Mouse (Mus musculus): ENCODE data around the gene Ubc. TPM values are rescaled to one million over a fixed set of nuclear protein-coding genes. Genes with fewer than 3 reads are reported as not detected.
"Not testable (repeated sequence)": the region's sequence is repeated elsewhere in the genome, so short reads cannot be mapped to it uniquely, and the experiment has no call there.

Ubc gene
- polyA plus RNA-seq, 1 experiment from 2014 or later = 1,074 TPM

GRCm38 (mm10) chr5:125388358-125389092, 1.5 kb downstream of the Ubc start:
- Histone ChIP-seq H3K27me3 (ENCODE audit: control insufficient read depth, insufficient read depth, low read length) (no peaks in the 10 kb centered on the region), H3K9me3 (ENCODE audit: control insufficient read depth, low read length) (no peaks in the 10 kb centered on the region), H3K4me1 (replicated peaks; ENCODE audit: control insufficient read depth, insufficient read depth, low read length) (peaks cover 11% of the 10 kb centered on the region), H3K4me3 (ENCODE audit: low read depth, low read length) (peak overlapping the region; percentile 100), H3K27ac (ENCODE audit: low read depth, low read length) (no peak overlapping the region), H3K4me2 (replicated peaks; ENCODE audit: low read depth, low read length) (peak overlapping the region; percentile 91), H3K36me3 (ENCODE audit: control insufficient read depth, insufficient read depth, low read length) (no peaks in the 10 kb centered on the region), H3K9ac (ENCODE audit: low read depth, low read length) (peak overlapping the region; percentile 98)
- 26% methylated on average over 13 of the region's 13 CpGs for WGBS
- ATAC-seq (ENCODE audit: low FRiP score) = no peak
- DNase-seq (ENCODE audit: low spot score) = no peak

GRCm38 (mm10) chr5:125387295-125387694, 2.7 kb downstream of the Ubc start:
- WGBS = 91% methylated on average over 4 of the region's 6 CpGs

DNA sequence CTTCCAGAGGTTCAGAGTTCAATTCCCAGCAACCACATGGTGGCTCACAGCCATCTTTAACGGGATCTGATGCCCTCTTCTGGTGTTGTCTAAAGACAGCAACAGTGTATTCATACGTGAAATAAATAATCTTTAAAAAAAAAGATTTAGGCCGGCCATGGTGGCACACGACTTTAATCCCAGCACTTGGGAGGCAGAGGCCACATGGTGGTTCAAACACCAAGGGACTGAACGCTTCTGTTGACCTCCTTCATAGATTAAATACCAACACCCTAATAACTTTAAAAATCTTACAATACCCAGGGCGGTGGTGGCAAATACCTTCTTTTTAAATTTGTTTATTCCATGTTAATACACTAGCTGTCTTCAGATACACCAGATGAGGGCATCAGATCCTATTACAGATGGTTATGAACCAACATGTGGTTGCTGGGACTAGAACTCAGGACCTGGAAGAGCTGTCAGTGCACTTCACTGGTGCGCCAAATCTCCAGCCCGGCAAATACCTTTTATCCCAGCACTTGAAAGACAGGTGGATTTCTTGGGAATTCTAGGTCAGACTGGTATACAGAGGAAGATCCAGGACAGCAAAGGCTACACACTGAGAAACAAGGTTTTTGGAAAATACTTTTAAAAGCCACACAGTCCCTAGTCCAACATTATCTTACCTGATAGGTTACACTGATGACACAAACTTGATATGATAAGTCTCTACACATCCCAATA, 4.6 kb downstream of the Ubc start:
- Histone ChIP-seq H3K27ac (ENCODE audit: low read depth, low read length) (no peak overlapping the region), H3K4me2 (replicated peaks; ENCODE audit: low read depth, low read length) (no peak overlapping the region), H3K4me3 (ENCODE audit: low read depth, low read length) (no peak overlapping the region), H3K36me3 (ENCODE audit: control insufficient read depth, insufficient read depth, low read length) (no peaks in the 10 kb centered on the region), H3K27me3 (ENCODE audit: control insufficient read depth, insufficient read depth, low read length) (no peaks in the 10 kb centered on the region), H3K9me3 (ENCODE audit: control insufficient read depth, low read length) (no peaks in the 10 kb centered on the region), H3K4me1 (replicated peaks; ENCODE audit: control insufficient read depth, insufficient read depth, low read length) (peaks cover 2% of the 10 kb centered on the region; the same call in 1 of the 2 replicates), H3K9ac (ENCODE audit: low read depth, low read length) (no peak overlapping the region)
- DNase-seq (ENCODE audit: low spot score) (no peak), ATAC-seq (ENCODE audit: low FRiP score) (no peak)
- WGBS = 86% methylated on average over 8 of the region's 8 CpGs

More at GRCm38 (mm10) chr5:125387295-125387694, 2.7 kb downstream of the Ubc start:
- not testable (repeated sequence) for H3K36me3 ChIP-seq (ENCODE audit: control insufficient read depth, insufficient read depth, low read length); H3K9ac ChIP-seq (ENCODE audit: low read depth, low read length); H3K27ac ChIP-seq (ENCODE audit: low read depth, low read length); H3K4me1 ChIP-seq (replicated peaks; ENCODE audit: control insufficient read depth, insufficient read depth, low read length); ATAC-seq (ENCODE audit: low FRiP score); H3K27me3 ChIP-seq (ENCODE audit: control insufficient read depth, insufficient read depth, low read length); DNase-seq (ENCODE audit: low spot score); H3K9me3 ChIP-seq (ENCODE audit: control insufficient read depth, low read length); H3K4me3 ChIP-seq (ENCODE audit: low read depth, low read length); H3K4me2 ChIP-seq (replicated peaks; ENCODE audit: low read depth, low read length)

DNA sequence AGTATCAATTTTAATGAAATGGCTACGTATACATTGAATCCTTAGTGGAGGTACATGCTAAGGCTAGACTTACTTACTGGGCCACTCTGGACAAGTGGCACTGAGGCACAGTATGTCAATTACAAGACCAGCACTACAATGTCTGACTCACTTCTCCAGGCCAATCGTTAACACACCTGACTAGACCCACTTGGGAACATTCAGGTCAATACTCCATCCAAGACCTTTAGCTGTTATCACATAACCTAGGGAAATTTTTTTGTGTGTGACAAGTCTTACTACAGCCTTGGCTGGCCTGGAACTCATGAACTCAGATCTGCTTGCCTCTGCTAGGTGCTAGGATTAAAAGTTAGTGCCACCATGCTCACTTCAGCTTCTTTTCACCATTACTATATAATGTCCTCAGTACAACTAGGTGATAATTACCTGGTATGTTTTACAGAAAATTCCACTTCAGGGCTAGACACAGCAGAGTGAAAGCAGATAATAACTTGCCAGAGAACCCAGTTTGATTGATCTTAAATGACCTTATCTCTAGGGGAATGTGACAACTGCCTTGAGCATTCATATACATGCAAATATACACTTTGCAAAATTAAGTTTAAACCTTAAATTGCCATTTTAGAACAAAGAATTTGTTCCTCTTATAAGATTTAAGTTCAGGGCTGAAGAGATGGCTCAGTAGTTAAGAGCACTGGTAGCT, 5.3 kb downstream of the Ubc start:
- no peaks in the 10 kb centered on the region for H3K36me3 ChIP-seq (ENCODE audit: control insufficient read depth, insufficient read depth, low read length)
- no peaks in the 10 kb centered on the region for H3K27me3 ChIP-seq (ENCODE audit: control insufficient read depth, insufficient read depth, low read length)
- no peak overlapping the region for H3K4me2 ChIP-seq (replicated peaks; ENCODE audit: low read depth, low read length)
- DNase-seq (ENCODE audit: low spot score) (no peak), ATAC-seq (ENCODE audit: low FRiP score) (no peak)
- WGBS = 85% methylated on average over 2 of the region's 2 CpGs
- no peak overlapping the region for H3K4me3 ChIP-seq (ENCODE audit: low read depth, low read length)
- H3K4me1 ChIP-seq (replicated peaks; ENCODE audit: control insufficient read depth, insufficient read depth, low read length) = peaks cover 2% of the 10 kb centered on the region; the same call in 1 of the 2 replicates
- H3K27ac ChIP-seq (ENCODE audit: low read depth, low read length) = no peak overlapping the region
- H3K9ac ChIP-seq (ENCODE audit: low read depth, low read length) = no peak overlapping the region
- H3K9me3 ChIP-seq (ENCODE audit: control insufficient read depth, low read length) = no peaks in the 10 kb centered on the region

DNA sequence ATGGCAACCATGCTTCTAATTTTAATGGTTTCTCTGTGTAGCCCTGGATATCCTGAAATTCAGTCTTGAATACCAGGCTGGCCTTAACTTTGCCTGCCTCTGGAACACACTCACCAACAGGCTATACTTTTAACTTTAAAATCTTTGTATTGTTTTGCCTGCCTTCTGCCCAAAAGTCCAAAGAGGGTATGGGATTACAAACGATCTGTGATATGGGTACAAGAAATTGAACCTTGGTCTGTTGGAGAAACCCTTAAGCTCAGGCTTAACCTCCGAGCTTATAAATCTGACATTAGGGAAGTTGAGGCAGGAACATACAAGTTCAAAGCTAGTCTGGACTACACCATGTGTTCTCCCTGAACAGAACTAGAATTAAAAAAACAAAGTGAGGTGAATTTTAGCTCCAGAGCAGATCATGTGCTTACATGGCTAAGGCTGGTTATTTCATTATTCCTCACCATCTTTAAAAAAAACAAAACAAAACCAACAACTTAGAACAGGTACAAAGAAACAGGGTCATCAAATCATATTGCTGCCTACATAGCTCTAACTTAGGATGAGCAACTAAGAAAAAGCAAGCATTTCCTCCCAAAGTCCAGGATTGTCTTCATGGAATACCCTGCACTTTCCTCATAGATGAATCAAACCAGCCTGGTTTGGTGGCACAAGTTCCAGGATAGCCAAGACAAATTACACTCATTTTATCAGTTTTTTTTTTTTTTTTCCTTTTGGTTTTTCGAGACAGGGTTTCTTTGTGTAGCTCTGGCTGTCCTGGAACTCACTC, 6.2 kb downstream of the Ubc start:
- no peak overlapping the region for H3K27ac ChIP-seq (ENCODE audit: low read depth, low read length)
- H3K9me3 ChIP-seq (ENCODE audit: control insufficient read depth, low read length) = no peaks in the 10 kb centered on the region
- WGBS = 86% methylated on average over 3 of the region's 3 CpGs
- no peaks in the 10 kb centered on the region for H3K27me3 ChIP-seq (ENCODE audit: control insufficient read depth, insufficient read depth, low read length)
- no peak overlapping the region for H3K9ac ChIP-seq (ENCODE audit: low read depth, low read length)
- no peak overlapping the region for H3K4me3 ChIP-seq (ENCODE audit: low read depth, low read length)
- no peak overlapping the region for H3K4me2 ChIP-seq (replicated peaks; ENCODE audit: low read depth, low read length)
- H3K4me1 ChIP-seq (replicated peaks; ENCODE audit: control insufficient read depth, insufficient read depth, low read length) = peaks cover 2% of the 10 kb centered on the region; the same call in 1 of the 2 replicates
- H3K36me3 ChIP-seq (ENCODE audit: control insufficient read depth, insufficient read depth, low read length) = no peaks in the 10 kb centered on the region
- ATAC-seq (ENCODE audit: low FRiP score) (no peak), DNase-seq (ENCODE audit: low spot score) (no peak)

DNA sequence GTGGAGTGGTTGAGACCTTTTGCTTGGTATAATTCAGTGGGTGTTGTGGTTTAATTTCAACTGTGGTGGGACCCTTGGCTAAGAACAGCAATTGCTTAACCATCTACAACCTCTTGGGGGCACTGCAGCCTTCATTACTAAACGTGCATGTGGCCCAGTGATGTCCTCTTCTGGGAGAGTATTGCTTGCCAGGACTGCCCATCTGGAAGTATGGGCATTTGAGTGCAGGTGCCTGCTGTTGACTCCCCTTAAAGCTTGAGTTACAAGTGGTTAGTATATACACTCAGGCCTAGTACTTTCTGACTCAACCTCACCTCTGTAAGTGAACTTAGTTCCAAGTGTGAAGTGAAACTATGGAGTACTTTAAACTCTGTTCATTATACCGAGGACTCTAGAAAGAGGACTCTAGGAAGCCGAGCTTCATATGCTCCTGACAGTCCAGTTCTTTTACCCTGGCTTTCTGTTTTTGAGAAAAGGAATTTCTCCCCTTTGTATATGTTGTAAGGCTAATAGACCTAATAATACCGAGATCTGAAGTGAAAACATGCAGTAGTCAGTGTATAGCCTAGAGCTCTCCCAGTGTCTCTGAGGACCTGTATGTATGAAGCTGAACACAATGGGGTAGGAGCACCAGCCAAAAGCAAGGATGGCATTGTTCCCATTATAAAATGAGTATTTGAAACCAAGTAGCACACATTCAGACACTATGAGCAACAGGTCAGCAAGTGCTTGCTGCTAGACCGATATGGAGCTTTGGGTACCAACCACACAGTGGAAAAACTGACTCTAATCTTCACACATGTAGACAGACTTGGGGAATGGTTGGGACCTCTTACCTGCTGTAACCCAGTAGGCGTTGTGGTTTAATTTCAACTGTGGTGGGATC, 7.1 kb downstream of the Ubc start:
- no peaks in the 10 kb centered on the region; the same call in 1 of the 2 replicates for H3K4me1 ChIP-seq (replicated peaks; ENCODE audit: control insufficient read depth, insufficient read depth, low read length)
- peak; percentile 67 for DNase-seq (ENCODE audit: low spot score)
- ATAC-seq (ENCODE audit: low FRiP score) = peak; percentile 64; the same call in 1 of the 2 replicates
- 57% methylated on average over 6 of the region's 6 CpGs for WGBS
- H3K27me3 ChIP-seq (ENCODE audit: control insufficient read depth, insufficient read depth, low read length) = no peaks in the 10 kb centered on the region
- no peak overlapping the region for H3K9ac ChIP-seq (ENCODE audit: low read depth, low read length)
- no peaks in the 10 kb centered on the region for H3K36me3 ChIP-seq (ENCODE audit: control insufficient read depth, insufficient read depth, low read length)
- H3K4me2 ChIP-seq (replicated peaks; ENCODE audit: low read depth, low read length) = no peak overlapping the region
- H3K4me3 ChIP-seq (ENCODE audit: low read depth, low read length) = no peak overlapping the region
- H3K9me3 ChIP-seq (ENCODE audit: control insufficient read depth, low read length) = no peaks in the 10 kb centered on the region
- no peak overlapping the region for H3K27ac ChIP-seq (ENCODE audit: low read depth, low read length)

- H3K27ac ChIP-seq (ENCODE audit: low read depth, low read length) = no peak overlapping the region
- H3K4me2 ChIP-seq (replicated peaks; ENCODE audit: low read depth, low read length) = no peak overlapping the region
- H3K4me3 ChIP-seq (ENCODE audit: low read depth, low read length) = no peak overlapping the region
- H3K9me3 ChIP-seq (ENCODE audit: control insufficient read depth, low read length) = no peaks in the 10 kb centered on the region
- no peak overlapping the region for H3K9ac ChIP-seq (ENCODE audit: low read depth, low read length)
- H3K27me3 ChIP-seq (ENCODE audit: control insufficient read depth, insufficient read depth, low read length) = no peaks in the 10 kb centered on the region
- ATAC-seq (ENCODE audit: low FRiP score) (no peak), DNase-seq (ENCODE audit: low spot score) (no peak)
- no peaks in the 10 kb centered on the region for H3K36me3 ChIP-seq (ENCODE audit: control insufficient read depth, insufficient read depth, low read length)
- 86% methylated on average over 5 of the region's 5 CpGs for WGBS
- H3K4me1 ChIP-seq (replicated peaks; ENCODE audit: control insufficient read depth, insufficient read depth, low read length) = no peaks in the 10 kb centered on the region; the same call in 1 of the 2 replicates
Observed at GRCm38 (mm10) chr5:125381954-125382672, 7.9 kb downstream of the Ubc start.
